Mouse (Mus musculus): ENCODE data around the gene Calr3.
A peak's percentile ranks its signal among the peaks of the same experiment; 100 is the strongest.

Calr3 gene

GRCm38 (mm10) chr8:72443338-72443993 is at the start of gene Calr3, which contains the start of gene 1700030K09Rik:
Gene Calr3, minus strand, starts transcription at chr8:72443870.
Gene 1700030K09Rik, plus strand, starts transcription at chr8:72443880.
- DNase-seq, result peak; percentile 99 to 100

GRCm38 (mm10) chr8:72493381-72493780 is 49.7 kb upstream of the Calr3 start:
- DNase-seq, result no peak

DNA sequence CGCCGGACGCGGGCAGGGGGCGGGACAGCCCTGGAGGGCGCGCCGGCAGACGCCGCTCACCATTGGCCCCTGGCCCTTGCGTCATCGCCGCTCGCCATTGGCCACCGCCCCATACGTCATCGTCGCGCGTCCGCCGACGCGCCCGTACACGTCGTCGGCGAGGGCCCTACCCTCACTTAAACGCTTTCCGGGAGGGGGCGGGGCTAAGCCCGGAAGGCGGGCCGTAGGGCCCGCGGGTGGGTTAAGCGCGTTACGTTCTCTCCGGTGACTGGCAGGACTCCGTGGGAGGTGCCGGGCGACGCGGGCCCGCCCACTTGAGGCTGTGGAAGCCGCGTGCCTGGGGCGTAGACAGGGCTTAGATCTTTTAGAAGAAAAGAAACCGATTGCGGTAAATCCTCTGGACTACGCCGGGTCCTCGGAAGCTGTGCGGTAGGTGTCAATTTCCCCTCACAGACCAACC is 49.0 kb upstream of the Calr3 start:
- DNase-seq, result peak; percentile 99 to 100

- DNase-seq, result peak; percentile 22 to 48
Measured at GRCm38 (mm10) chr8:72491680-72492621, 48.3 kb upstream of the Calr3 start, which contains the start of gene Slc35e1. Gene Slc35e1, minus strand, starts transcription at chr8:72492614.

- peak in 1 of 2 experiments; percentile 42 for DNase-seq
Measured at GRCm38 (mm10) chr8:72491017-72491416, 47.3 kb upstream of the Calr3 start.

DNA sequence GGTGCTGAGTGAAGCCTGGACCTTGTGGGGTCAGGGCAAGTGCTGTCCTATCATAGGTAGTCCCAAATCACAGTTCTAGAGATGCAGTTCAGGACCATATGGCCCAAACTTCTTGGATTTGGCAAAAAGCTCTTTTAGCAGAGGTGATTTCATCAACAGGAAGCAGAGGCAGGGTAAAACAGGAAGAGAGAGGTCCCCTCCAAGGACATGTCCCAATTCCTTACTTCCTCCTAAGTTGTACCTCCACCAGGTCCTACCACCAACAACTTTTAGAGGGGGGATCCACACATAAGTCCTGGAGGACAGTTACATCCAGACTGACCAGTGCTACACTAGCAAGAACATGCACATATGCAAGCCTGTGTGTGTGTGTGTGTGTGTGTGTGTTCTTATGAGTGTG is 43.3 kb upstream of the Calr3 start:
- no peak for DNase-seq

DNA sequence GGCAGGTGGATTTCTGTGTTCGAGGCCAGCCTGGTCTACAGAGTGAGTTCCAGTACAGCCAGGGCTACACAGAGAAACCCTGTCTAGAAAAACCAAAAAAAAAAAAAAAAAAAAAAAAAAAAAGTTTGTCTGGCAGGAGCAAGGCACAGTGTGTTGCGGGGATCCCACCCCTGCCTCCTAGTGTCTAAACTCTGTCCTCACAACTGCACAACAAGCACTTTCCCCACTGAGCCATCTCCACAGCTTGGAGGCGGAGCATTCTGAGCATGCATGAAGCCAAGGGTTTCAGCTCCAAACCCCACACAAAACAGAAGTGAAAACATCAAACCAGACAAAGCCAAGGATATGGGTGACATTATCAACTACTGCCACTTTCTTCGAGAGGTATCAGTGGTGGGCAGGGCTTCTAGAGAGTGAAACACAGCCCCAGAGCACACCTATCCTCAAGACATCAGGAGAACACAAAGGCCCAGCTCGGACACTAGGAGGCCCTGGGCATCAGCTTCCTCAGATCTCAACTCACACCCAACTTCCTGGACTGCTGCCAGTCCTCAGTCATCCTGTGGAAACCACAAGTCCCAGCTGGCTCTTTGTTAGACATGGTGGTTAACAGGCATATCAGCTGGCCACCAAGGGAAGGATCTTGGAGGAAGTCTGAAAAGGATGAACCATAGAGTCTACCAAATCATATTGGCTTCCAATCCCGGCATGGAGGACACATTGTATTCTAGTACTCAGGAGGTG is 42.0 kb upstream of the Calr3 start:
- peak; percentile 37 to 63 for DNase-seq

DNA sequence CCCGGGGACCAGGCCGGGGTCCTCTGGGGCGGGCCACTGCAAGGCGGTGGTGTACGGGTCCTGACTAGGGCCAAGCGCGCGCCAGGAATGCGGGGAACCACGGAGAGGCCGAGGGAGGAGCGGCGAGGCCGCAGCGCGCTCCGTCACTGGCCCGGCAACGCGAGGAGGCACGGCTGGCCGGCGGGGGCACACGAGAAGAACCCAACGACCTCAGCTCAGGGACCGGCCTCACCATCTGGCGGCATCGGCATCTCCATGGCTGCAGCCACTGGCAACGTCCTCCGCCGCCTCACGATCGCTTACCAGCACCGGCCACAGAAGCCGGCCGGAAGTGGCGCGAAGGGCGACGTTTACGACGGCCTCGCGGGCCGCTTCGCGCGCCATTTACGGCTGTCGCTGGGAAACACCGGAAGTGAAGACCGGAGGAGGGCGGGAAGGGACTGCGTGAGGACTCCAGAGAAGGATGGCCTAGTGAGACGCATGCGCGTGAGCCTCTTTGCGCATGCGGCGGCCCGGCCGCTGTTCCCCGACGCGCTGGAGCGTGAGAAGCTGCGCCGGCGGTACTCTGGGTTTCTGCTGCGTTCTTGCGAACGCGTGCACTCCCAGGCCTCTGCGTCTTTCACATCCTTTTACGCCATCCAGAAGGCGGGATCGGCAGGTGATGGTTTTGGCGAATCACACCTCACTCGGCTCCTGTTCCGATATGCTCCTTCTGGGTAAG is 31.3 kb upstream of the Calr3 start, which contains the start of gene Cherp:
Cherp (minus strand) TSS at position 401 of the 721 bp plus-strand sequence.
- peak; percentile 97 to 98 for DNase-seq

DNA sequence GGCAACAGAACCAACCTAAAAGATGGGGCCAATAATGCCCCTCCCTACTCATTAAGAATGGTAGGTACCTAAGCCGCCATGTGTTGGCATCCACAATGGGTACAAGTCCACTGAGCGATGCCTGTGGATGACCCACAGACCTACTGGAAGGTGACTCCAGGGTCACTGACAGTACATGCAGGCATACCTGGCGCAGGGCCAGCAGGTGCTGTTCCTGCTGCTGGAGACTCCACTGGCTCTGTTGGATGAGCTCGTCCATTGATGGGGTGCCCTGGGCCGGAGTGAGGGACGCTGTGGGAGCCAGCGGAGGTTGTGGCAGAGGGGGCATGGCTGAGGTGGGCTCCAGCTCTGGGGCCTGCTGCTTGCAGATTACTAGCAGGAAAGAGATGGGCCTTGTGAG is 27.0 kb upstream of the Calr3 start:
- peak; percentile 20 to 68 for DNase-seq

- no peak for DNase-seq
Measured at GRCm38 (mm10) chr8:72469984-72470383, 26.3 kb upstream of the Calr3 start.

GRCm38 (mm10) chr8:72469243-72469642 is 25.6 kb upstream of the Calr3 start:
- peak; percentile 48 to 66 for DNase-seq

DNA sequence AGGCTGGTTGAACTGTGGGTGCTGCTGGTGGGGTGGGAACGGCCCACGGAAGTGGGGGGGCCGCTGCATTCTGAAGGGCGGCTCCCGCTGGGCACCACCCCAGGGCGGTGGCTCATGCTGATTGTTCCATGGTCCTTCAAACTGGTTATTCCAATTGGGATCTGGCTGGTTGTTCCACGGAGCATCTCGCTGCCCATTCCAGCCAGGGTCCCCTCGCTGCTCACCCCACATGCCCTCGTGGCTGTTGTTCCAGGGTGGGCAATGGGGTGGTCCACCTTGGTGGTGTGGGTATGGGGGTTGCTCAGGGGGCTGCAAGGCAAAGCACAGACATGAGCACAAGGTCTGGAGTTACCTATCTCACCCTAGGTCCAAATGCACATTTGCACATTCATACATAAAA is 20.5 kb upstream of the Calr3 start:
- DNase-seq, result no peak

DNA sequence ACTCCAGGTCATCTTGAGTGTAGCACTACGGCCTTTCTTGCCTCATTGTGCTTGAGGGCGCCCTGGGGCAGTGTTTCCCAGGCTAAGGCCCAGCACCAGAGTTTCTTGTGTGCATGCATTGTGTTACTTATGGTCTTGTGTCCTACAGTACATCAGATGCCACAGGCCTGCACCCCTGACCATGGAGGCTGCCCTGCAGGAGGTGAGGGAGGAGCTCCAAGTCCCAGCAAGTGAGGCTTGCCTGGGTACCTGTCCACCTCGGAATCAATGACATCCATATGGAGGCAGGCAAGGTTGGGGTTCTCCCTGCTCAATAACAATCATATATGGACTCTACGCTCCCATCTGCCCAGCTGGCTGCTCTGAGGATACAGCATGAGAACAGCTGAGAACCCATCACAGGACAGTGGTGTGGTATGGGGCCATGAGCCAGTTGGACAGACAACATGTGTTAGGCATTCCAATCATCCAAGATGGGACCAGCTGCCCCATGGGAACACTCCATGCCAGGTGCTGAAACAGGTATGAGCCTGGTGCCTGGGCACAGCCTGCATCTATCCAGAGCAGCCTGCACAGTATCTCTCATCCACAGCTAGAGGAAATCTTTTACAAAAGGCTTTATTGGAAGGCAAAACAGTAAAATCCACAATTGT is 16.3 kb upstream of the Calr3 start:
- DNase-seq, result no peak

GRCm38 (mm10) chr8:72458457-72458856 is 14.8 kb upstream of the Calr3 start:
- no peak for DNase-seq

DNA sequence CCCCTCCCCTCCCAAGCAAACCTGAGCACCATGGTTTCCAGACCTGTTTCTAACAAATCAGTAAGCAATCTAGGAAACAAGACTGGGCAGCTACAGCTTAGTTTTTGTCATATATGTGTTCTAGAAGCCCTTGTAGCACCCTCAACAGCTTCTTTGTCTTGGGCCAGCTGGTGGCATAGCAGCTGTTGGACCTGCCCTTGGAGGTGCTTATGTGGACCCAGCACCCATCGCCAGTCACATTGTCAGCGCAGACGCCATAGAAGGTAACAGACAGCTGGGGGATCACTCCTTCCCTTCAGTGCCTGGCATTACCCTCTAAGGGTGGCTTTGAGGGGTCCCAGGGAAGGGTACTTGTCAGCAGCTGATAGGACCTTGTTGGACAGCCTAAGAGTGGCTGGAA is 14.1 kb upstream of the Calr3 start:
- no peak for DNase-seq

DNA sequence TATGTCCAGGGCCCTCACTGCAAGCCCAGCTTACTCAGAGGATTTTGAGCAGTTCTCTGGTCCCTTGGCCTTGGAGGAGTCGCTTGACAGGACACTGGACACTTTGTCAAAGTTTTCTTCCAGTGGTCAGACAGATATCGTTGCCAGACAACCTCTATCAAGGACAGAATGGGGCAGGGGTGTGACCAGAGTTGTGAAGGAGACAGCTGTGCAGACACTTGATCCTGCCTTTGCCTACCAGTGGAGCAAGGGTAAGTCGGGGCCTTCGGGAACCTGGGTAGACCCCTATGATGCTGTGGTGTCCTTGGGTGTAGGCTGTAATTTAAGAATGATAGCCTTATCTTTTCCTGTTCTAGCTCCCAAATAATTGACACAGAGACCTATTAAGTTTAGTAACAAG is 11.6 kb upstream of the Calr3 start:
- DNase-seq, result no peak

- no peak for DNase-seq
Measured at GRCm38 (mm10) chr8:72453904-72454303, 10.2 kb upstream of the Calr3 start.

- no peak for DNase-seq
Measured at GRCm38 (mm10) chr8:72451516-72451915, 7.8 kb upstream of the Calr3 start.

DNA sequence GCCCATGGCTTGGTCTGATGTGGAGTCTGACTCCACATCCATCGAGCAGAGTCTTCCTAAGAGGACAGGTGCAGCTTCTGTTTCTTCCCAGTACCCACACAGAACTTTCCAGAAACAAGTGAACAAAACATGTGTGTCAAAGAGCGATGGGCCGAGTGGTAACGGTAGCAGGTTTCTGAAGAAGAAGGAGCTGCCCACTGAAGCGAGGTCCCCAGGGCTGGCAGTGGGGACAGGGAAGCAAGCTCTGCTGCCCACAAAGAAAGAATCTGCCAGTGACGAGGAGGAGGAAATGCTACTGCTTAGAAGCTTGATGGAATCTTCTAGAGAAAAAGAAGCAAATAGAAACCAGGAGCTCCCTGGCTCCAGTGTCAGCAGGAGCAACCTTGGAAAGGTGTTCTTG is 1.4 kb upstream of the Calr3 start:
- DNase-seq, result no peak

GRCm38 (mm10) chr8:72443994-72444350 is 302 bp upstream of the Calr3 start:
- DNase-seq, result no peak

DNA sequence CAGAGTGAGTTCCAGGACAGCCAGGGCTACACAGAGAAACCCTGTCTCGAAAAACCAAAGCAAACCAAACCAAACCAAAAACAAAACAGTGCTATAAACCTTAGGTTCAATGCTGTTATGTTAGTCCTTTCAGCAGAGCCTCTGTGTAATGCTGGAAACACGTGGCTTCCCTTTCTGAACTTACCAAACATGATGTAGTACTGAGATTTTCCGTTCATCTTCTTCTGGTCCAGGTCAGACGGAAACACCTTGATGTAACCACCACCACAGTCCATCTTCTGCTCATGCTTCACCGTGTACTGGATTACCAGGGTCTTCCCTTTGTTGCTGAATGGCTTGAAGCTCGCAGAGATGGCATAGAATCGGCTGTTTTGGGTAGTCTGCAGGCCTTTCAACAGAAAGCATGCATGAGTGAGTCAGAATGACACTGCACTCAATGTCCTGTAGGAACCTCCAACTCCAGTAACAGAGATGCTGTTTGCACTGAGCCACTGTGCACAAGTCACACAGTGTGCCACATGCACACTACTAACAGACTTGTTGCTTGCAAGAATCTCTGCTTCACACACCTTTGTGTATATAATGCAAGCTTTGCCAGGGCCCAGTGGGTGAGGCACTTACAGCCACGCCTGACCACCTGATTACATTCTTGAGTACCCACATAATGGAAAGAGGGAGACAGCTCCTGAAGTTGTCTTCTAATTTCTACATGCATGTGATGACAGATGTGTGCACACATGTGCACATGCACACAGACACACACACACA is 5.2 kb downstream of the Calr3 start:
- no peak for DNase-seq

Measured in kidney, postnatal 36 days (tissue).